Mouse (Mus musculus): Measurements from ENCODE around the gene Spa17.

The Spa17 gene

DNA sequence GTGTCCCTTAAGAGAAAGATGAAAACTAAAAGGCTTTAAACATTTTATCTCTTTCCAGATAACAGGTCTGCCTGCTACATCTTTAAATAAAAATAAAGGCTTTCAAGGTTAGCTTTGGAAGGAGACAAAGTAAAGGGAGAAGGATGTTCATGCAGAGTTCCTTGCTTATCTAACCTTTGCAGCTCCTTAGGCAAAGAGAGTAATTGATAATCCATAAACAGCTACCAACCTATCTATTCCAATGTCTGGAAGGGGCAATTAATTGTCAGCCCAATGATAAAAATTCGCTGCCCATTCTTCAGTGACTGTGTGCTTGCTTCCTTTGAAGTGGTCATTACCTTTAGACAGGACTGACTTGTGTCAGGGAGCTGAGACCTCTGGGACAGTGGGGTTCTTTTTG is 49.7 kb downstream of the Spa17 start:
- no peak for DNase-seq (ENCODE audit: low read depth, low spot score)

DNA sequence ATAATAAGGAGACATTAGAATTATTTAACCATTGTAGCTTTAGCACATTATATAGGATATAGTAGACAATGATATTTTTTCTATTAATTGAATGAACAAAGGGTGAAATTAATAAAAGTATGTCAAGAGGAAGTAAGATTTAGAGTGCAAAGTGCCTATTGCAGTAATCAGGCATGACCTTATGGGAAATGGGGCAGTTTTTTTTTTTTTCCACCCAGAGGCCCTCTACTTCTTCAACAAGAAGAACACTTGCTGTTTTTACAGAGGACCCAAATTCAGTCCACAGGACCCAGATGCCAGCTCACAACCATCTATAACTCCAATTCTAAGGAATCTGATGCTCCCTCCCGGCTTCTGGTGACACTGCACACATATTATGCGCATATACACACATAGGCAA is 52.9 kb downstream of the Spa17 start:
- DNase-seq (ENCODE audit: low read depth, low spot score), result no peak

DNA sequence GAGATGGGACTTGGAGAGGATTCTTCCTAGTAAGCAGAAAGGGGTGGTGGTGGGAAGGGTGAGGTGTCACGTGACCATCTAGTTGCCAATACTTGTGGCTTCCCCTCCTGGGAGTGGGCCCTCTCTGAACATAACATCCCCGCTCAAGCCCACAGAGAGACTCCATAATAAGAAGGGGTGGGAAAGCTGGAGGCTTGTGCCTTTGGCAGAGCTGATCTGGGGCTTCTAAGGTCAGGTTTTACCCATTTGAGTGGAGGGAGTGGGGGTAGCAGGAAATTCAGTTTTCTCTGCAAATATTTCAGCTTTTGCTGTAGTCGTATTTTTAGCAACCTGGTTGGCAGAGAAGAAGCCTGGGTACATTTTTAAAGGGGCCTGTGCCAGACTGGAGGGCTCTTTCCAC is 57.2 kb downstream of the Spa17 start:
- DNase-seq (ENCODE audit: low read depth, low spot score), result no peak

DNA sequence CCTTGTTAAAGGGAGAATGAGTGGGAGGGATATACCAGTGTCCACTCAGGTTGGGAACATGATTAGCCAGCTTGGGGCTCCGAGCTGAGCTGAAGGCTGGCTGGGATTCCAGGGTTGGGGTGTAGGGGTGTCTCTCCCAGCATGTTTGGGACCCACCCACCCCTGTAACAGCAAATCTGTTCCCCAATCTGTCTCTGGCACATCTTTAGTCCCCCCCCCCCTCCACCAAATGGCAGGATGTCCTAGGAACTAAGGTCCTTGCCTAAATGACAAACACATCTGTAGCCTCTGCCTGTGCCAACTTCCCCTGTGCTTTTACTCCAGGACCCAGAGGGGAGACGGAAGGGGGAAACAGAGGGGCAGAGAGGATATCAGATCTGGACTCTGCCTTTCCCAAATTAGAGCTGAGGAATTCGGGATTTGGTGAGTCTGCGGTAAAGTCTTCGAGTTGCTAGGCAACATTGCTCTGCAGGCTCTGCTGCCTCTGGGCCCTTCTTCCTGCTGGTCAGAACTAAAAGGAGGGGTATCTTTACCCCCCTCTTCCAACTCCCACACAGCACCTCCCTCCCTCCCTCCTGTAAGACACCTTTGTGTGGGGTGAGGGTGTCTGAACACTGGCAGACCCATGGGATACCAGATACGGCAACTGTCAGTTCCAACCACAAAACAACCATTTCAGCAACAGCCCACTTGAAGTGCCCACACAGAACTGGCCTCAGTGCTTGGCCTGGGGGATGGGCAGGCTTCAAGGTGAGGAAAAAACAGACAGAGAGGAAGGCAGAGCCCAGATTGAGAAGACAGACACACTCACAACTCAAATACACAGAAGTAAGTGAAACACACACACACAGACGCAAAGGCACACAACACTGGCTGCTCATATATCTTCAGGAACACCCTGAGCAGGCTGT is 58.4 kb downstream of the Spa17 start, which contains the start of gene Siae:
Siae (plus strand) TSS at position 861 of the 911 bp plus-strand sequence.
- peak; percentile 30 for DNase-seq (ENCODE audit: low read depth, low spot score)

DNA sequence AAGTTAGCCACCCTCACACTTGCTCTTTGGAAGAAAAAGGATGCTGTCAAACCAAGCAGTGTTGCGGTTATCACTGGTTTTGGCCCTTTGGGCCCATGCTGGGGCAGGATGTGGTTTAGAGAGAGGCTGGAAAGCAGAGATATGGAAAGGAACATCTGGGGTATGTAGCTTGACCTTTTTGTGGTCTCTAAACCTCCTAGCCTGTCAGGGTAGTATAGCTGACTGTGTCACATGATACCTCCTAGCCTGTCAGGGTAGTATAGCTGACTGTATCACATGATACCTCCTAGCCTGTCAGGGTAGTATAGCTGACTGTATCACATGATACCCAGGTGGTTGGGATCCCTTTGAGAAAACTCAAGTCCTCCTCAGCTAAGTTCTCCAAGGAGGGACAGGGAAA is 59.2 kb downstream of the Spa17 start:
- DNase-seq (ENCODE audit: low read depth, low spot score), result no peak

Data from R1 (cell line).